Mouse (Mus musculus): ENCODE data around the gene Car5a.

GRCm38 (mm10) chr8:121949941-121950748, 5.4 kb upstream of the Car5a start:
- peak; percentile 100 for TF ChIP-seq HCFC1 (IDR thresholded peaks at IDR 0.05; ENCODE audit: borderline replicate concordance, insufficient read depth, low read length)
- TF ChIP-seq CHD2 (IDR thresholded peaks at IDR 0.05; ENCODE audit: low read depth, low read length), result peak; percentile 97
- TF ChIP-seq ZC3H11A (IDR thresholded peaks at IDR 0.05; ENCODE audit: borderline replicate concordance, low read depth, low read length), result no peak
- TF ChIP-seq MAFK (IDR thresholded peaks at IDR 0.05; ENCODE audit: insufficient read depth, low read depth, low read length), result no peak
- TF ChIP-seq ZNF384 (IDR thresholded peaks at IDR 0.05; ENCODE audit: low read depth, low read length), result no peak
